Mouse (Mus musculus) spleen, adult 2 months (tissue): ENCODE results near the gene Cd200r1. TPM values are rescaled to one million over a fixed set of nuclear protein-coding genes. Genes with fewer than 3 reads are reported as not detected.

Experiments used
- DNase-seq, 2 experiments: peaks; one replicate each; pipeline versions ENCODE4 v3.0.0 to v3.0.0-alpha.2; 2012 to 2021; ENCODE audit warnings: low spot score in 2 of 2, low read depth in 1 of 2
- H3K27ac ChIP-seq: fragments of 200-500 bp; 2 replicates; pipeline ENCODE4 v1.5.1; 2012; ENCODE audit warnings: low read length, inconsistent platforms; ENCODE audit not compliant: insufficient read depth
- H3K27me3 ChIP-seq: fragments of 200-500 bp; 2 replicates; pipeline ENCODE4 v1.6.1; 2012; ENCODE audit warnings: mild to moderate bottlenecking, moderate library complexity, low read length, inconsistent platforms; ENCODE audit not compliant: control insufficient read depth, insufficient read depth
- H3K36me3 ChIP-seq: fragments of 200-500 bp; 2 replicates; pipeline ENCODE4 v1.6.1; 2012; ENCODE audit warnings: mild to moderate bottlenecking, low read length, inconsistent platforms; ENCODE audit not compliant: control insufficient read depth, insufficient read depth
- H3K4me1 ChIP-seq: fragments of 200-500 bp; 2 replicates; pipeline ENCODE4 v1.6.1; 2011; ENCODE audit warnings: inconsistent platforms; ENCODE audit not compliant: control insufficient read depth, insufficient read depth, insufficient read length
- H3K4me3 ChIP-seq: fragments of 200-500 bp; 2 replicates; pipeline ENCODE4 v1.5.1; 2011; ENCODE audit warnings: mild to moderate bottlenecking, inconsistent platforms; ENCODE audit not compliant: insufficient read depth, insufficient read length; ENCODE audit errors: extremely low read depth
- CTCF ChIP-seq: fragments of 200-500 bp; IDR thresholded peaks from 2 replicates; pipeline ENCODE4 v1.5.1; 2011; ENCODE audit warnings: mild to moderate bottlenecking, inconsistent platforms; ENCODE audit not compliant: insufficient read depth, insufficient read length, insufficient replicate concordance; ENCODE audit errors: extremely low read depth
- POLR2A ChIP-seq: fragments of 200-500 bp; IDR thresholded peaks from 2 replicates; pipeline ENCODE4 v1.6.1; 2011; ENCODE audit warnings: low read depth, low read length, inconsistent platforms
- WGBS: fragments of 180-500 bp; shearing (Covaris S2); methylation state at CpG from one replicate; pipeline ENCODE4 v1.1.7; 2018; 5-methylcytosine and 5-hydroxymethylcytosine counted together
- polyA plus RNA-seq: library from polyadenylated mRNA; depleted of rRNA; stranded (reverse); fragments of >200 nt; gene quantifications from 2 replicates; pipeline ENCODE4 v1.2.3, GENCODE M21; 2012

Cd200r1 gene
- polyA plus RNA-seq, 1 experiment, result 1.8 TPM

- 12% methylated on average over 9 of the region's 9 CpGs for WGBS
These were observed 870 bp downstream of the Cd200r1 start for GRCm38 (mm10) chr16:44766320-44766892.

GRCm38 (mm10) chr16:44767506-44767905 lies 2.0 kb downstream of the Cd200r1 start:
- H3K36me3 ChIP-seq, result no peaks in the 10 kb centered on the region
- WGBS, result 59% methylated on average over 7 of the region's 7 CpGs
- no peak overlapping the region for H3K27ac ChIP-seq
- DNase-seq, result no peak
- no peaks in the 10 kb centered on the region for H3K4me1 ChIP-seq
- H3K27me3 ChIP-seq, result no peaks in the 10 kb centered on the region
- TF ChIP-seq POLR2A (no peak), CTCF (no peak)
- H3K4me3 ChIP-seq, result no peak overlapping the region; the same call in 1 of the 2 replicates

More at GRCm38 (mm10) chr16:44766320-44766892, 870 bp downstream of the Cd200r1 start:
- no peaks in the 10 kb centered on the region for H3K4me1 ChIP-seq
- TF ChIP-seq POLR2A, result no peak
- TF ChIP-seq CTCF, result no peak
- no peak overlapping the region for H3K27ac ChIP-seq
- peak overlapping the region; percentile 64 for H3K4me3 ChIP-seq
- no peaks in the 10 kb centered on the region for H3K27me3 ChIP-seq
- H3K36me3 ChIP-seq, result no peaks in the 10 kb centered on the region
- no peak for DNase-seq

DNA sequence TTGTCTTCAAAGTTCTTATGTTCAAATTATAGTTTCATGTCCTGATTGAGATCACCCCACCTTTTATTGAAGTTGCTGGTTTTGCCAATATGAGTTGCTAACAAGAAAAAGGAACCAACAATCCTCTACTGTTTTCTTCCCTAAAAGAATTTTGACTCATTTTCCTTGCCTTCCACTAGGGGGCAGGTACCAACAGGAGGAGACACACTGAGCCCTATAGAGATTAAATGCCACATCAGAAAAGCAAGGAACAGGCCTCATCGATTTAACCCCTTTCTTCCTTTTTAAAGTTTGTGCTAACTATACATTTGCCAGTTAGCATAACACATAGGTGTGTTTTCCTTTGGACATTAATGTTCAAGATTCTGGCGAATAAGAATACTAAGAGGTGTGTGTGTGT lies 2.4 kb downstream of the Cd200r1 start:
- 27% methylated on average over 2 of the region's 2 CpGs for WGBS
- TF ChIP-seq POLR2A (no peak), CTCF (0 out of 2 replicates have a peak, but pooled peaks have one; percentile 4)
- H3K36me3 ChIP-seq, result no peaks in the 10 kb centered on the region
- no peak overlapping the region for H3K4me3 ChIP-seq
- H3K27me3 ChIP-seq, result no peaks in the 10 kb centered on the region
- H3K4me1 ChIP-seq, result no peaks in the 10 kb centered on the region
- no peak overlapping the region for H3K27ac ChIP-seq
- peak in 1 of 2 experiments; percentile 29 for DNase-seq

DNA sequence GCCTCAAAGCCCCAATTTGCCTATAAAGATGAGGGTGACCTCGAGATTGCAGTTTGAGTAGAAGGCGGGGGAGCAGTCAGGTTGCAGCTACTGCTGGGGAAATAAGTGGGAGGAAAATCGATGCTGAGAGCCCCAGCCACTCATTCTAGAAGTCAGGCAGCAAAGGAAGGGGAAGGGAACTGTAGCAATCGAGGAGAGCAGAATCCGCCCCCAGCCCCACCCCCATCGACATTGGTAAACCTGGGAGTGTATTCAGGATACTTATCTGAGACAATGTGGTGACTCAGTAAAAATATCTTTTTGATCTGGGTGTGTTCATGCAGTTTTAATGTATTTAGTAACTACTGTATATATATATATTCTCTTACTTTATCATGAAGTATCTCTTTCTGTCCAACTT lies 7.0 kb downstream of the Cd200r1 start:
- no peak for DNase-seq
- Histone ChIP-seq H3K27ac (no peak overlapping the region), H3K4me1 (no peaks in the 10 kb centered on the region), H3K4me3 (no peak overlapping the region), H3K36me3 (no peaks in the 10 kb centered on the region), H3K27me3 (no peaks in the 10 kb centered on the region)
- WGBS, result 40% methylated on average over 6 of the region's 6 CpGs
- TF ChIP-seq CTCF (no peak), POLR2A (no peak)

DNA sequence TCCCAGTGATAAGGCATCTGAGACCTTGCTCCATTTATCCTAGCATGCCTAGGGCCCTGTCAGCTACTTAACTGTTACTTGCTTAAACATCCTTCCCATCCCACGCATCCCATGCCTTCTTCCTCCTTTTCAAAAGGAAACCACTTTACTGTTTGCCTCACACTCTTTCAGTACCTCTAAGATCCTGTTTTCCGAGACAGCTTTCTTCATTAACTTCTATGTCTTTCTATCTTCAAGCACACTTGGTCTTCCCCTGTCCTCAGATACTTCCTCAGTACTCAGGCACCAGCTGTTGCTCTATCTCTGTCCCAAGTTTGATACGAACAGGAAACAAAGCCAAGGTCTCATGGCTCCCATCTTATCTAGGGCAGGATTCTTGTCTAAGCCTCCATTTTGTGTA lies 8.1 kb downstream of the Cd200r1 start:
- DNase-seq, result no peak
- no peak overlapping the region for H3K4me3 ChIP-seq
- H3K4me1 ChIP-seq, result no peaks in the 10 kb centered on the region
- no peak overlapping the region for H3K27ac ChIP-seq
- 64% methylated on average over 3 of the region's 3 CpGs for WGBS
- no peaks in the 10 kb centered on the region for H3K27me3 ChIP-seq
- no peaks in the 10 kb centered on the region for H3K36me3 ChIP-seq
- TF ChIP-seq CTCF, result no peak
- TF ChIP-seq POLR2A, result no peak

DNA sequence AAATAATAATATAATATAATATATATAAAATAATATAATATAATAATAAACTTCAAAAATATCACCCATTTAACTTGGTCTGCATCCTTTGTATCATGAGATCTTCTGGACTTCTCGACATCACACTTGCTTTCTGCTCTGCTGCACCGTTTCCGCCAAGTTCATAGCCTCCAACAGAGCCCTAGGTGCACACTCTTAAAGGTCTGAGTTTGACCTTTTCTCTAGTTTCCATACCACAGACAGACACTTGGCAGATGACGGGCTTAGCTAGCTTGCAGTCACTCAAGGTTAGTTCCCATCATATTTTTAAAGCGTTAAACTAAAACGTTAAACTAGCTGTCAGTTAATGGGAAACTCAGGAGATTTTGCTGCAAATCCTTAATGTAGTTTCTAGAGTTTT lies 8.7 kb downstream of the Cd200r1 start:
- no peaks in the 10 kb centered on the region for H3K36me3 ChIP-seq
- H3K27ac ChIP-seq, result no peak overlapping the region
- H3K4me1 ChIP-seq, result no peaks in the 10 kb centered on the region
- no peak overlapping the region for H3K4me3 ChIP-seq
- H3K27me3 ChIP-seq, result no peaks in the 10 kb centered on the region
- no peak for TF ChIP-seq CTCF
- TF ChIP-seq POLR2A, result no peak
- no peak for DNase-seq
- 87% methylated on average over 6 of the region's 6 CpGs for WGBS

- TF ChIP-seq POLR2A (no peak), CTCF (no peak)
- Histone ChIP-seq H3K27me3 (no peaks in the 10 kb centered on the region), H3K36me3 (no peaks in the 10 kb centered on the region), H3K4me3 (peak overlapping the region; percentile 4; the same call in 1 of the 2 replicates), H3K4me1 (no peaks in the 10 kb centered on the region), H3K27ac (no peak overlapping the region)
- DNase-seq, result no peak
- WGBS, result 10% methylated on average over 17 of the region's 17 CpGs
These were observed 13.1 kb downstream of the Cd200r1 start for GRCm38 (mm10) chr16:44778538-44779147.
